Mouse (Mus musculus) heart, embryonic 11.5 days (tissue): ENCODE data around the gene Cacng6. TPM values are rescaled to one million over a fixed set of nuclear protein-coding genes. Genes with fewer than 3 reads are reported as not detected.
A peak's percentile ranks its signal among the peaks of the same experiment; 100 is the strongest.

Source experiments
- ATAC-seq: fragments of 200-750 bp; cut with Nextera tagmentation; replicated peaks from 2 replicates; pipeline ENCODE4 v1.8.0; 2017; ENCODE audit warnings: moderate library complexity; ENCODE audit not compliant: insufficient number of reproducible peaks, low FRiP score, low TSS enrichment
- H3K27ac ChIP-seq: fragments of 300-500 bp; sonication (generic); 2 replicates; pipeline ENCODE4 v1.5.1; 2014; ENCODE audit warnings: mild to moderate bottlenecking, low read depth, low read length
- H3K27me3 ChIP-seq: fragments of 300-500 bp; sonication (generic); 2 replicates; pipeline ENCODE4 v1.6.1; 2014; ENCODE audit warnings: mild to moderate bottlenecking, low read length, mixed read lengths; ENCODE audit not compliant: control insufficient read depth, insufficient read depth
- H3K36me3 ChIP-seq: fragments of 300-500 bp; sonication (generic); 2 replicates; pipeline ENCODE4 v1.6.1; 2014; ENCODE audit warnings: mild to moderate bottlenecking, low read length, moderate library complexity, mixed read lengths; ENCODE audit not compliant: control insufficient read depth, insufficient read depth
- H3K4me1 ChIP-seq: fragments of 300-500 bp; sonication (generic); 2 replicates; pipeline ENCODE4 v1.6.1; 2014; ENCODE audit warnings: low read length; ENCODE audit not compliant: control insufficient read depth, insufficient read depth
- H3K4me2 ChIP-seq: fragments of 300-500 bp; sonication (generic); 2 replicates; pipeline ENCODE4 v1.6.1; 2014; ENCODE audit warnings: mild to moderate bottlenecking, moderate library complexity
- H3K4me3 ChIP-seq: fragments of 300-500 bp; sonication (generic); 2 replicates; pipeline ENCODE4 v1.5.1; 2014; ENCODE audit warnings: low read depth, low read length
- H3K9ac ChIP-seq: fragments of 300-500 bp; sonication (generic); 2 replicates; pipeline ENCODE4 v1.6.1; 2014; ENCODE audit warnings: mild to moderate bottlenecking, low read depth, low read length, moderate library complexity
- H3K9me3 ChIP-seq: fragments of 300-500 bp; sonication (generic); replicated peaks from 2 replicates; pipeline ENCODE4 v1.6.1; 2016; ENCODE audit warnings: low read length; ENCODE audit not compliant: control insufficient read depth
- WGBS: fragments of 180-500 bp; shearing (Covaris S2); extraction: QIAGEN DNeasy Blood & Tissue Kit; methylation state at CpG from one replicate; pipeline ENCODE4 v1.1.7; 2014; ENCODE audit not compliant: insufficient replicate concordance; 5-methylcytosine and 5-hydroxymethylcytosine counted together
- polyA plus RNA-seq: library from polyadenylated mRNA; unstranded; fragments of >200 nt; fragmentation: Nextera tagmentation; extraction: Ambion mirVana; gene quantifications from 2 replicates; pipeline ENCODE4 v1.2.1, GENCODE M21; 2014

Gene Cacng6
- polyA plus RNA-seq, 1 experiment from 2014 or later: 18.3 TPM

DNA sequence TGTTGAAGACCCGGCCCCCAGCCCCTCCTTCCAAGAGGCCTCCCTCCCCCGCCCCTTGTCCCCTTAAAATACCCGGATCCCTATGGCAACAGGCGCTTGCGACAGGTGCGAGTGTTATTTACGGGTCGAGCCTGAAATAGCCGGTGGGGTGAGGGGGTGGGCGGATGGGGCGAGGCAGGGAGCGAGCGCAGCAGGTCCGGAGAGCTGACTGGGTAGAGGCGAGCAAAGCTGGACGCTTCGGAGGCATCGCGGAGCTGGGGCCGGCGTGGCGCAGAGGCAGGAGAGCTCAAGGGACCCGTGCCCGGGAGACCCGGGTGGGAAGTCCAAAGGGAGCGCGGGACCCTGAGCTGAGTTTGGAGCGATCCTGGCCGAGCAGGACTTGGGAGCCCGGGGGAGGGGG is 565 bp upstream of the Cacng6 start:
- peak overlapping the region; percentile 63 for H3K9ac ChIP-seq
- peak overlapping the region; percentile 64 for H3K4me2 ChIP-seq
- no peak overlapping the region for H3K27ac ChIP-seq
- peaks cover 54% of the 10 kb centered on the region for H3K27me3 ChIP-seq
- peak; percentile 43; the same call in 1 of the 2 replicates for ATAC-seq
- WGBS: under 1% methylated on average over 30 of the region's 30 CpGs
- no peaks in the 10 kb centered on the region for H3K4me1 ChIP-seq
- no peaks in the 10 kb centered on the region for H3K36me3 ChIP-seq
- peak overlapping the region; percentile 39 for H3K4me3 ChIP-seq
- H3K9me3 ChIP-seq: no peaks in the 10 kb centered on the region

DNA sequence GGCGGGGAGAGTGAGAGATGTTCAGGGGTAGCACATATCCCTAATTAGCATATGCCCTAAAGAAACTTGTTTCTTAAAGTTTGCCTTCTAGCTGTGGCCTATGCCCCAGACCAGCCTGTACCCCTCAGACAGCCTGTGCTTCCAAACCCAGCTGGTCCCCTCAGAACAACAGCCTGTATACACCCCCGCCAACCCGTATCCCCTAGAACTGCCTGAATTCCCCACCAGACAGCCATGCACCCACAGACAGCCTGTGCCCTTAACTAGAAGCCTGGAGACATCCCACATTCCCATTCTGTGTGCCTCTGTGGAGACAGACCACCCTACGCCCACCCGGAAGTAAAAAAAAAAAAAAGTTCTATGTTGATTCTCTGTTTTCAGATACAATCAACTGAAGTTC is 1.1 kb downstream of the Cacng6 start:
- WGBS: 87% methylated on average over 5 of the region's 5 CpGs
- no peak for ATAC-seq
- Histone ChIP-seq H3K4me1 (no peaks in the 10 kb centered on the region), H3K4me2 (no peak overlapping the region), H3K27ac (no peak overlapping the region), H3K9ac (no peak overlapping the region), H3K9me3 (no peaks in the 10 kb centered on the region), H3K36me3 (no peaks in the 10 kb centered on the region), H3K27me3 (peaks cover 42% of the 10 kb centered on the region), H3K4me3 (no peak overlapping the region)

DNA sequence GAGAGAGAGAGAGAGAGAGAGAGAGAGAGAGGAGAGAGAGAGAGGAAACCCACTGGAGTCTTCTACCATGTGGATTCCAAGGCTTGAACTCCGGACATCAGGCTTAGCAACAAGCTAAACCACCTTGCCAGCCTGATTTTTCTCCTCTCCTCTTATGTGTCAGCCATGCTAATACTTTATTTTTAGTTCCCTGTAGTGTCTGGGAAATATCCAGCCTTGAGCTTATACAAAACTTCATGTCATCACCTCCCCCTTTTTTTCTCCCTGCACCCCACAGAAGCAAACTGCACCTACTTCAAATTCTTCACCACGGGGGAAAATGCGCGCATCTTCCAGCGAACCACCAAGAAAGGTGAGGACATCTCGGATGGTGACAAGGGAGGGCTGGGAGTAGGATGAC is 6.2 kb downstream of the Cacng6 start:
- whole genome bisulfite sequencing: 47% methylated on average over 6 of the region's 6 CpGs
- H3K9me3 ChIP-seq: no peaks in the 10 kb centered on the region
- 0 out of 2 replicates have a peak, but pooled peaks cover 3% of the 10 kb centered on the region for H3K4me1 ChIP-seq
- H3K27me3 ChIP-seq: peaks cover 5% of the 10 kb centered on the region
- no peak overlapping the region for H3K9ac ChIP-seq
- no peak overlapping the region for H3K27ac ChIP-seq
- no peaks in the 10 kb centered on the region for H3K36me3 ChIP-seq
- H3K4me3 ChIP-seq: no peak overlapping the region
- H3K4me2 ChIP-seq: peak overlapping the region; percentile 39; the same call in 1 of the 2 replicates
- no peak for ATAC-seq

DNA sequence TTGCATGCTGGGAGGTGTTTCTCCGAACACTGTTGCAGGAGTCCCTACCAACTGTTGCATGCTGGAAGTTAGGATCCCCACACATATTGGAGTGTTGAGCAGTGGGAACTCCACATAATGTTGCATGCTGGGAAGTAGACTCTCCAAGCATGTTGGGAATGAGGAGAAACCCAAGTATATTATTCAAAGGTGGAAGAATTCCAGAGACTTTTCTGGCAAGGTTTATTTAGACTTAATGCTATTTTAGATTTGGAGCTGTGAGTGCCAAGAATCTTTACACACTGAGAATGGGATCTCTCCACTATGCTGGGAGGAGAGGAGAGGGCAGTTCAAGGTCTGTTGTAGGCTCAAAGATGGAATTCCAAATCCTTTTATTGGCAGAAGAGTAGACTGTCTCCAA is 8.1 kb downstream of the Cacng6 start:
- H3K9me3 ChIP-seq: no peaks in the 10 kb centered on the region
- no peak overlapping the region for H3K4me3 ChIP-seq
- H3K27ac ChIP-seq: no peak overlapping the region
- H3K9ac ChIP-seq: no peak overlapping the region
- H3K4me1 ChIP-seq: 0 out of 2 replicates have a peak, but pooled peaks cover 3% of the 10 kb centered on the region
- H3K27me3 ChIP-seq: 0 out of 2 replicates have a peak, but pooled peaks cover 2% of the 10 kb centered on the region
- WGBS: 82% methylated on average over 1 of the region's 1 CpGs
- H3K4me2 ChIP-seq: no peak overlapping the region
- ATAC-seq: no peak
- no peaks in the 10 kb centered on the region for H3K36me3 ChIP-seq

DNA sequence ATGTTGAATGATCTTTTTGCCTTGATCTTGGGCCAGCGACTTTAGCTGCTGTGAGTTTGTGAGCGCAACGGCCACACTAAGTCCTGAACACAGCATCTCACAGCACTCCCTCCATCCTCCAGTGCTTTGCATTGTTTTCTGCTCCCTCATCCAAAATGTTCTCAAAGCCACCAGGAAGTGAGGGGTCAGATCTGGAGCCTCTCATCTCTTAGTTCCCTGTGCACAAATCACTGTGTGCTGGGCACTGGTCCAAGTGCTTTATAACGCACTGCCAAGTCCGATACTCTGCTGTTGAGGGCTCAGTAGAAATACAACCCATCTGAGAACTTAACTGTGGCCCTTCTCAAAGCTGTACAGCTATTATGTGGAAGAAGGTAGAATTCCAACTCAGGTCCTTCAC is 13.9 kb downstream of the Cacng6 start:
- 69% methylated on average over 5 of the region's 5 CpGs for WGBS
- Histone ChIP-seq H3K27me3 (no peaks in the 10 kb centered on the region), H3K9ac (no peak overlapping the region), H3K4me1 (no peaks in the 10 kb centered on the region), H3K4me3 (no peak overlapping the region), H3K9me3 (no peaks in the 10 kb centered on the region), H3K4me2 (no peak overlapping the region), H3K36me3 (no peaks in the 10 kb centered on the region), H3K27ac (no peak overlapping the region)
- no peak for ATAC-seq

DNA sequence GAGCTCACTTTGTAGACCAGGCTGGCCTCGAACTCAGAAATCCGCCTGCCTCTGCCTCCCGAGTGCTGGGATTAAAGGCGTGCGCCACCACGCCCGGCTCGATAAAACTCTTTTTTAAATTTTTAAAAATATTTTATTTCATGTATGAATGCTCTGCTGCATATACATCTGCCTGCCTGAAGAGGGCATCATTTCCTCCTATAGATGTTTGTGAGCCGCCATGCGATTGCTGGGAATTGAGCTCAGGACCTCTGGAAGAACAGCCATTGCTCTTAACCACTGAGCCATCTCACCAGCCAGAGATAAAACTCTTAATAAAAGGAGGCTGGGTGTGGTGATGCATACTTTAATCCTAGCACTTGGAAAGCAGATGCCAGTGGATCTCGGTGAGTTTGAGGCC is 16.0 kb downstream of the Cacng6 start:
- no peak overlapping the region for H3K4me2 ChIP-seq
- no peak overlapping the region for H3K4me3 ChIP-seq
- H3K4me1 ChIP-seq: no peaks in the 10 kb centered on the region
- no peaks in the 10 kb centered on the region for H3K36me3 ChIP-seq
- 78% methylated on average over 10 of the region's 11 CpGs for WGBS
- H3K9me3 ChIP-seq: no peaks in the 10 kb centered on the region
- no peak for ATAC-seq
- no peaks in the 10 kb centered on the region for H3K27me3 ChIP-seq
- H3K27ac ChIP-seq: no peak overlapping the region
- H3K9ac ChIP-seq: no peak overlapping the region

DNA sequence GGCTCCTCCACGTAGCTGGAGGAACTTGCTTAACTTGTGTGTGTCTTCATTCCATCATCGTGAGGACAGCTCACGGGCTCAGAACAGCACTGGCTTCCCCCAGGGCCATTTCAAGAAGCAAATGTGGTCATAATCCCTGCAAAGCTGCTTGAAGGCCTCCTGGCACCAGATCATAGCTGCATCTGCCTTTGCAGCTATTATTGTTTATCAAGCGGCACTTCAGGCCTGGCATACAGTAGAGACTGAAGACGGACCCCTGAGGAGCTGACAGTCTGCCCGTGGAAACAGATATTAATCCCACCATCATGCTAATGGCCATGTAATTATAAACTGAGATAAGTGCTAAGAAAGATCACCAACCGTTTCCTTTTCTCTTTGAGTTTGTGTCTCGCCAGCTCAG is 16.5 kb downstream of the Cacng6 start:
- H3K27me3 ChIP-seq: no peaks in the 10 kb centered on the region
- no peaks in the 10 kb centered on the region for H3K4me1 ChIP-seq
- no peak overlapping the region for H3K27ac ChIP-seq
- no peak for ATAC-seq
- H3K4me3 ChIP-seq: no peak overlapping the region
- no peaks in the 10 kb centered on the region for H3K36me3 ChIP-seq
- 70% methylated on average over 8 of the region's 8 CpGs for whole genome bisulfite sequencing
- H3K9ac ChIP-seq: no peak overlapping the region
- H3K4me2 ChIP-seq: no peak overlapping the region
- H3K9me3 ChIP-seq: no peaks in the 10 kb centered on the region

DNA sequence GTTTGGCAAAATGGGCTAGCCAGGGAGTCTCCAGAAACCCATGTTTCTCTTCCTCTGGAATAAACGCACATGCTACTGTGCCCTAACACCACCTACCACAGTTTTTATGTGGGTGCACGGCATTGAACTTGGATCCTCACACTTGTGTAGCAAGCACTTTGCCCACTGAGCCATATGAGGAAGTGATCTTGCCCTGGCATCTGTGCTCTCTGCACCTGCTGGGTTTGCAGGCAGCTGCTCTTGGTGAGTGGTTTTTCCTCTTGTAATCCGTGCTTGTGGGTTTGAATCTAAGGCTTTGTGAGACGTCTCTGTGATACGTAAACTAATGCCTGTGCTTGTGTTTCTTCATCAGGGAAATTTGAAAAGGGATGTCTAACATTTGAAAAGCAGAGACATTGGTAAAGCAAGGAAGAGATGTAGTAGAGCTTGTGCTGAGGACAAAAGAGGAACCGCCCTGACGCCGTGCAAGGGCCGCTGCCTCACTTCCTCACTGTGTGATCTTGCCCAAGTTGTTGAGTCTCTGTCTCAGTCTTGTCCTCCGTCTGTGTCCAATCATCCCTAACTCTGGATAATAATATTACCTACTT is 18.6 kb downstream of the Cacng6 start:
- H3K4me1 ChIP-seq: no peaks in the 10 kb centered on the region
- 81% methylated on average over 10 of the region's 10 CpGs for WGBS
- no peak for ATAC-seq

DNA sequence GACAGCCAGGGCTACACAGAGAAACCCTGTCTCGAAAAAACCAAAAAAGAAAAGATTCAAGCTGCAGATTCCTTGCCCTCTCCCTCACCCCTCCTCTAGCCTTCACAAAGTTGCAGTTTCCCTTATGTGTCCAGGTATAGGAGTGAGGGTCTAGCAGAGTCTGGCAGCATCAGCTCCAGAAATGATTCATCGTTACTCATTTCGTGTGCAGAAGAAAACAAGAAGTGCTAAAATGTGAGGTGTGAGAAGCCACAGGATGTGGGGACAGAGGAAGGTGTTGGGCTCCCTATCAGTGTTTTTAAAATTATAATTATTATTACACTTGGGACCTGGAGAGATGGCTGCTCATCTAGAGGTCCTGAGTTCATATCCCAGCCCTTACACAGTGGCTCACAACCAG is 20.7 kb downstream of the Cacng6 start:
- Histone ChIP-seq H3K9ac (no peak overlapping the region), H3K9me3 (no peaks in the 10 kb centered on the region), H3K4me2 (no peak overlapping the region), H3K27ac (no peak overlapping the region), H3K36me3 (no peaks in the 10 kb centered on the region), H3K27me3 (no peaks in the 10 kb centered on the region), H3K4me3 (no peak overlapping the region), H3K4me1 (no peaks in the 10 kb centered on the region)
- ATAC-seq: no peak
- 77% methylated on average over 3 of the region's 3 CpGs for WGBS

More for the DNA sequence above, 18.6 kb downstream of the Cacng6 start:
- Histone ChIP-seq H3K27me3 (no peaks in the 10 kb centered on the region), H3K9me3 (no peaks in the 10 kb centered on the region), H3K4me2 (no peak overlapping the region), H3K9ac (no peak overlapping the region), H3K4me3 (no peak overlapping the region), H3K27ac (no peak overlapping the region), H3K36me3 (no peaks in the 10 kb centered on the region)
